Mouse (Mus musculus): ENCODE results near the gene Aph1c. TPM values are rescaled to one million over a fixed set of nuclear protein-coding genes. Genes with fewer than 3 reads are reported as not detected.

The Aph1c gene
- 5.6 and 6.3 TPM in 2 replicates for polyA plus RNA-seq (2015; fragmentation: Nextera tagmentation; extraction: Ambion mirVana)

DNA sequence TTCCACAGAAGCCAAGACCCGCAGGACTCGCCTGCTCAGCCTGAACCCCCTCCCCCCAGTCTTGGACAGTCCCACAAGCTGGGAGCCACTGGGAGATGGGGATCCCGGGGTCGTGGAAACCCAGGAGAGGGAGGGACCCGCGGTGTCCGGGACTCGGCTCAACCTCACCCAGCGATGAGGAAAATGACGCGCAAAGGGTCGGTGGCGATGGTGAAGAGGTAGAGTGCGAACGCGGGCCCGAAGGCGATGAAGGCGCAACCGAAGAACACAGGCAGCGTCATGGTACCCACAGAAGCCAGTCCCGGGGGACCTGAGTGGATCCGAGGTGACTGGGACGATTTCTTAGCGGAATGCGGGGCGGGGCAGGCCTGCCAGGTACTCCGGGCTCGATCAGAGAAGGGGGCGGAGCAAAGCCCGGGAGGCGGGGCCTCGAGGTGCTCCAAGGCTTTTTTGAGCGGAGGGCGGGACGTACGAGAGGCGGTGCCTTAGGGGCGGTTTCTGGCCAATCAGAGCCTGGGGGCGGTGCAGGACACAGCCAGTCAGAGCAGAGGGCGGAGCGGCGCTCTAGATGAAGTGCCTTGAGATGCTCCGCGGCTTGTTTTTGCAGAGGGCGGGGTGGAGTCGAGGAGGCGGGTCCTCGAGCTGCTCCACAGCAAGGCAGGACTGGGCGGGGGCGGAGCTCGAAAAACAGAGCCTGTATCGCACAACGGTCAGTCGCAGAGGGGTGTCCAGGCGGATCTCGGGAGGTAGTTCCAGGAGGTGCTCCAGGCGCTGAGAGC lies at the start of gene Aph1c:
TSS of gene Aph1c (minus strand) at position 409 of the 779 bp plus-strand sequence.

DNA sequence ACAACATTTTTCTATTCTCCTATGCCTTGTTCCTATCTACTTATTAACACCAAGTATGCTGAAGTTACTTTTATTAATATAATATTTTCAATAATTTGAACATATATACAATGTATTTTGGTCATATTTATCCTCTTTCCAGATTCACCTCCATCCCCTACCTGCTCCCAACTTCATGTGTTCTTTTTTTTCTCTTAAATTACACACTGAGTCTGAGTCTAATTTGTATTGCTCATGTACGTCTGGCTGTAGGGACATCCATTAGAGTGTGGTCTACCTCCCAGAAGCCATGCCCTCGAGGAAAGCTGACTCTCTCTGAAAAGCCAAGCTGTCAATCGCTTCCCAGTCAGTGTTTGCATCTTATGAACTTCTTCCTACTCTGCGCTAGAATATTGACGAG lies 37.8 kb downstream of the Aph1c start, which contains the start of gene Gm10647:
TSS of gene Gm10647 (plus strand) at position 301 of the 400 bp plus-strand sequence.

DNA sequence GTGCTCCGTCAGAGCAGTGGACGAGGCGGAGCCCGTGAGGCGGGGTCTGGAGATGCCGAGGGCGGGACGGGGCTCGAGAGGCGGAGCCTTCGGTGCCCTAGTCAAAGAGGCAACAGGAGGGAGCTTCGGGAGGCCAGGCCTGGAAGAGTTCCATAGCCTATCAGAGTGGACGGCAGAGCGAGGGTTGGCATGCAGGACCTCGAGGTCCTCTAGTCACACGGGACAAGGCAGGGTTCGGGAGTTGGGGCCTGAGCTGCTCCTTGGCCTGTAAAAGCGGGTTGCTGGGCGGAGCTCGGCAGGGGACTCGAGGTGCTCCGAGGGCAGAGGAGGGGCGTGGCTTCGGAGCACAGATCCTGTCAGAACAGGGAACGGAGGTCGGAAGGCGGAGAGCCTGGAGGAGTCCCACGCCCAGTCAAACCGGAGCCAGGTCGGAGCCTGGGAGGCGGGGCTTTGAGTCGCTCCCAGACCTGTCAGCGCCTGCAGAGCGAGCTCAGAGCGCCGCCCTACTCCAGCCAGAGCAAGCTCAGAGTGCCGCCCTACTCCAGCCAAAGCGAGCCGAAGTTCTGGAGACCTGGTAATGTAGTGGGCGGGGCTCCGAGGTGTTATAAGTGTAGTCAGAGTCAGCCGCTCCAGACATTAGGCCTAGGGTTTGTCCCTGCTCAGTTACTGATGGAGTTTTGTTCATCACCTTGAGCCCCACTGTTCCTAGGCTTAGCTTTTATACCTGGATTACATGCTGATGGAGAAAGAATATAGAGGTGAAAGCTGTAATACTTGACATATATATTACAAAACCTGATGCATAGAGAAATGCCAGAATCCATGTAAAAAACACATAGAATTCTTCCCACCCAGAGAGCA lies 38.8 kb downstream of the Aph1c start, which contains the start of gene Aph1b:
TSS of gene Aph1b (minus strand) at position 27 of the 861 bp plus-strand sequence.

Other genes starting within 250 kb of the Aph1c start
- 39.0 and 39.5 TPM in 2 replicates for gene Usp3, start 241.6 kb downstream of the Aph1c start, polyA plus RNA-seq (2015; fragmentation: Nextera tagmentation; extraction: Ambion mirVana)
- 1.1 and 1.6 TPM in 2 replicates for gene Car12, start 121.0 kb downstream of the Aph1c start, polyA plus RNA-seq (2015; fragmentation: Nextera tagmentation; extraction: Ambion mirVana)
- gene Aph1b, start 39.2 kb downstream of the Aph1c start, polyA plus RNA-seq (2015; fragmentation: Nextera tagmentation; extraction: Ambion mirVana) = 13.8 and 14.3 TPM in 2 replicates
- 0.36 and 0.61 TPM in 2 replicates for gene Gm10647, start 37.7 kb downstream of the Aph1c start, polyA plus RNA-seq (2015; fragmentation: Nextera tagmentation; extraction: Ambion mirVana)
- gene Rab8b, start 85.0 kb upstream of the Aph1c start, polyA plus RNA-seq (2015; fragmentation: Nextera tagmentation; extraction: Ambion mirVana) = 23.5 and 26.0 TPM in 2 replicates
- gene Rps27l, start 111.4 kb upstream of the Aph1c start, polyA plus RNA-seq (2015; fragmentation: Nextera tagmentation; extraction: Ambion mirVana) = 238 and 269 TPM in 2 replicates
- gene Lactb, start 140.8 kb upstream of the Aph1c start, polyA plus RNA-seq (2015; fragmentation: Nextera tagmentation; extraction: Ambion mirVana) = 19.0 and 20.7 TPM in 2 replicates
- gene Tpm1, start 214.7 kb upstream of the Aph1c start, polyA plus RNA-seq (2015; fragmentation: Nextera tagmentation; extraction: Ambion mirVana) = 201 and 227 TPM in 2 replicates

Data from neural tube, postnatal 0 days (tissue).